Mouse (Mus musculus): ENCODE measurements around the gene Arhgdia. TPM values are rescaled to one million over a fixed set of nuclear protein-coding genes. Genes with fewer than 3 reads are reported as not detected.
"Not testable (repeated sequence)": the region's sequence is repeated elsewhere in the genome, so short reads cannot be mapped to it uniquely, and the experiment has no call there.

The Arhgdia gene
- polyA plus RNA-seq, 1 experiment from 2014 or later: 439 TPM

DNA sequence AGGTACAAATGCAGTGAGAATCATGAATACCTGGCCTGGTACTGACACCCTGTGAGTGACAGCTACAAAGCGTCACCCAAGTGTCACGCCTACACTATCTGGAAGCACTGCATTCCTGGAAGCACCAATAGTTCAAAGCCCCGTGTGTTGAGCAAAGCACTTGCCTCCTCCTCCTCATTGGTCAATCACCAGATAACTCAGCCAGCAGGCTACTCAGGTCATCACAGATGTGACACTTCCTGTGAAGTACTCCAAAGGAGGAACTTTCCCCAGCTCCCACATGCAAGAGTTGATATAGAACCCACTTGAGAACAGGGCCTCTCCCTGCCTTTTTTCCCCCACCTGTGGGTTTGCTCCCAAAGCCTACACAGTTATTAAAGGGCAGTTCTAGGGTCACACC lies 10.3 kb downstream of the Arhgdia start:
- peaks cover 29% of the 10 kb centered on the region for H3K36me3 ChIP-seq (ENCODE audit: control insufficient read depth, insufficient read depth, low read length)
- no peak for ATAC-seq
- H3K4me2 ChIP-seq (ENCODE audit: low read length): peak overlapping the region; percentile 87; the same call in 1 of the 2 replicates
- 93% methylated on average over 3 of the region's 3 CpGs for WGBS
- no peaks in the 10 kb centered on the region for H3K9me3 ChIP-seq (replicated peaks; ENCODE audit: control insufficient read depth, low read length, poor library complexity, severe bottlenecking)
- H3K9ac ChIP-seq (ENCODE audit: low read depth, low read length): no peak overlapping the region
- no peak overlapping the region for H3K4me3 ChIP-seq (ENCODE audit: low read depth, low read length)
- H3K27ac ChIP-seq (ENCODE audit: low read length): no peak overlapping the region
- peaks cover 19% of the 10 kb centered on the region for H3K4me1 ChIP-seq (ENCODE audit: control insufficient read depth, insufficient read depth, low read length)
- H3K27me3 ChIP-seq (ENCODE audit: control insufficient read depth, insufficient read depth, low read depth, low read length): no peaks in the 10 kb centered on the region

DNA sequence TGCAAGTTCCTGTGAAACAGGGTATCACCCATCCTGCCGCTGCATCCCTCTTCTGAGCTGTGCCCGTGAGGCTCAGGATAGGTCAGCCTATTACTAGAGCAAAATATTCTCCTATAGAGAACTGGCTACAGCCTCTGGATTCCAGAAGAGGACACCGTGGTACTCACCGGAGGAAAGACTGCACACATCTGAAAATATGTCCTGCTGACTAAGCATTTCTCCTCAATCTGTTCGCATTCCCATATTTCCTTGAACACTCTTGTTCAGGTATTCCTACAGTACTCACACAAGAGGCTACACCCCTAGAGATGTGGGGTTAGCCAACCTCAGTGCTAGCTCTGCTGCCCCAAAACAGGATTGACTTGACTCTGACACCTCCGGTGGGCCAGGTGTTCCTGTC lies 13.1 kb downstream of the Arhgdia start:
- no peak for ATAC-seq
- Histone ChIP-seq H3K36me3 (ENCODE audit: control insufficient read depth, insufficient read depth, low read length) (peaks cover 37% of the 10 kb centered on the region), H3K27ac (ENCODE audit: low read length) (no peak overlapping the region), H3K27me3 (ENCODE audit: control insufficient read depth, insufficient read depth, low read depth, low read length) (no peaks in the 10 kb centered on the region), H3K9ac (ENCODE audit: low read depth, low read length) (no peak overlapping the region), H3K4me3 (ENCODE audit: low read depth, low read length) (no peak overlapping the region), H3K4me1 (ENCODE audit: control insufficient read depth, insufficient read depth, low read length) (peaks cover 10% of the 10 kb centered on the region), H3K4me2 (ENCODE audit: low read length) (no peak overlapping the region), H3K9me3 (replicated peaks; ENCODE audit: control insufficient read depth, low read length, poor library complexity, severe bottlenecking) (no peaks in the 10 kb centered on the region)
- 97% methylated on average over 6 of the region's 6 CpGs for whole genome bisulfite sequencing

DNA sequence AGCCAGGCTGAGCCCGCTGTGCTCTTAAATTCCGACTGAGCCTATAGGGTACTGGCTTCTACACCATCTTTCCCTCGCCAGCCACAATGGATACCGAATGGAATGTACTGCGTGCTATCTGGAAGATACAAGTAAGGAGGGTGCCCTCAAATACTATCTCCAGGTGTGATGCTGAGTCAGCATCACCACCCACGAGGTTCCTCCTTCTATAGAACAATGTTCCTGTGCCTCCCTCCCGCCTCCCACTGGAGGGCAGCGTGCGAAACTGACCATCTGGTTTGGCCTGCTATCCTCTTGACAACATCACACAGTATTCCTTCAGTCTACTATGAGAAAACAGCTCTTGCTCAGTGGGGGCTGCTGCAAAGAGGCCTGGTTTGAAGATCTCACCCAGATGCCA lies 16.3 kb downstream of the Arhgdia start:
- no peak overlapping the region for H3K4me3 ChIP-seq (ENCODE audit: low read depth, low read length)
- no peak for ATAC-seq
- H3K9me3 ChIP-seq (replicated peaks; ENCODE audit: control insufficient read depth, low read length, poor library complexity, severe bottlenecking): no peaks in the 10 kb centered on the region
- H3K27me3 ChIP-seq (ENCODE audit: control insufficient read depth, insufficient read depth, low read depth, low read length): no peaks in the 10 kb centered on the region
- H3K27ac ChIP-seq (ENCODE audit: low read length): no peak overlapping the region
- H3K36me3 ChIP-seq (ENCODE audit: control insufficient read depth, insufficient read depth, low read length): peaks cover 60% of the 10 kb centered on the region
- H3K4me1 ChIP-seq (ENCODE audit: control insufficient read depth, insufficient read depth, low read length): no peaks in the 10 kb centered on the region
- WGBS: 83% methylated on average over 9 of the region's 9 CpGs
- no peak overlapping the region for H3K9ac ChIP-seq (ENCODE audit: low read depth, low read length)
- H3K4me2 ChIP-seq (ENCODE audit: low read length): no peak overlapping the region

DNA sequence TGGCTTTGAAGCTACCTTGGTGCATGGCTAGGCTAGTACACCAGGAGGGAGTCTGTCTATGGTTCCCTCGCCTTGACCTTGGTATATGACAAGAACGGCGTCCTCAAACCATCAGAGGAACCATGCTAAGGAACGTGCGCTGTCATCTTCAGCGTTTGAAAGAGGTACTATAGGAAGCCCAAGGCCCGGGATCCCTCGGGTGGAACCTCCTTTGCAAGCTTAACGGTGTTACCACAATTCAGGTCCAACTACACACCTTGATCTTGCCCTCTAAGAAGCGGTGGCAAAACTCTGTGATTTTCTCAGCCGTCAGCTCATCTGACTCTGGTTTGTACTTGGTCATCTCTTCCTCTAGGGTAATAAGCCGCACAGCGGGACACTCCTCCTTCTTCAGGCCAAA lies 18.5 kb downstream of the Arhgdia start:
- H3K4me2 ChIP-seq (ENCODE audit: low read length): no peak overlapping the region
- H3K36me3 ChIP-seq (ENCODE audit: control insufficient read depth, insufficient read depth, low read length): peaks cover 51% of the 10 kb centered on the region
- no peak overlapping the region for H3K27ac ChIP-seq (ENCODE audit: low read length)
- no peak for ATAC-seq
- H3K4me1 ChIP-seq (ENCODE audit: control insufficient read depth, insufficient read depth, low read length): no peaks in the 10 kb centered on the region
- 97% methylated on average over 13 of the region's 13 CpGs for WGBS
- H3K9me3 ChIP-seq (replicated peaks; ENCODE audit: control insufficient read depth, low read length, poor library complexity, severe bottlenecking): no peaks in the 10 kb centered on the region
- no peak overlapping the region for H3K9ac ChIP-seq (ENCODE audit: low read depth, low read length)
- H3K27me3 ChIP-seq (ENCODE audit: control insufficient read depth, insufficient read depth, low read depth, low read length): no peaks in the 10 kb centered on the region
- H3K4me3 ChIP-seq (ENCODE audit: low read depth, low read length): no peak overlapping the region

DNA sequence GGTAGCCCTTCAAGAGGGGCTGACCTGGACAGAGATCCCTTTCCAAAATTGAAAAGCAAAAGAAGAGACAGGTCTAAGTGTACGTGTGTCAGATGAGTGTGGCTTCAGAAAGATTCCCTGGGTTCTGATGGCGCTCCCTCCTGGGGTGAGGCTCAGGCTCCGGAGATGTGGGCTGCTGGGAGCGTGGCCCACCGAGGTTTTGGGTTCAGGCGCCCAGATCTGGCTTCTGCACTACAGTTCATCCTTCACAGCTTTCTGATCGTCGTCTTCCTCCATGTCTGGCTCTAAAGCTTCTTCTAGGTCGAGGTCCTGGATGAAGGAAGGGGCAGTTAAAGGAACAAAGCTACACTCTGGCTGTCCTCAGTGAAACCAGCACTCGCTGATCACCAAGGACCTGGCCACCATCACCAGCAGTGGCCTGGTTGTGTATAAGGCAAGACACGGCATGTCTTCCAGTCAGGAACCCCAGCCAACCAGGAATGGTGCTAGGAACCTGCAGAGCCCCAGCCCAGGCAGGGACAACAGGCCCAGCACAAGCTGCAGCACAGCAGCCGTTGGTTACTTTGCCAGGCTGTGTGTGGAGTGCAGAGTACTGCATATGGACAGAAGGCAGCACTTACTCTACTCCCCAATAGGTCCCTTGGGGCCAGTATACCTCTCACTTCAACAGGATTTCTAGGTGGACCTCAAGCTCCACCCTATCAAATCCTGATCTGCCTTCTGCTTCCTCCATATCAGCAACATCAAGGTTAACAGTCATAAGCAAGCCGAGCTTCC lies 20.3 kb downstream of the Arhgdia start:
- Histone ChIP-seq H3K27ac (ENCODE audit: low read length) (no peak overlapping the region), H3K4me3 (ENCODE audit: low read depth, low read length) (no peak overlapping the region), H3K9me3 (replicated peaks; ENCODE audit: control insufficient read depth, low read length, poor library complexity, severe bottlenecking) (no peaks in the 10 kb centered on the region), H3K27me3 (ENCODE audit: control insufficient read depth, insufficient read depth, low read depth, low read length) (no peaks in the 10 kb centered on the region), H3K9ac (ENCODE audit: low read depth, low read length) (no peak overlapping the region), H3K36me3 (ENCODE audit: control insufficient read depth, insufficient read depth, low read length) (peaks cover 40% of the 10 kb centered on the region), H3K4me1 (ENCODE audit: control insufficient read depth, insufficient read depth, low read length) (no peaks in the 10 kb centered on the region), H3K4me2 (ENCODE audit: low read length) (no peak overlapping the region)
- 93% methylated on average over 13 of the region's 13 CpGs for WGBS
- ATAC-seq: no peak

DNA sequence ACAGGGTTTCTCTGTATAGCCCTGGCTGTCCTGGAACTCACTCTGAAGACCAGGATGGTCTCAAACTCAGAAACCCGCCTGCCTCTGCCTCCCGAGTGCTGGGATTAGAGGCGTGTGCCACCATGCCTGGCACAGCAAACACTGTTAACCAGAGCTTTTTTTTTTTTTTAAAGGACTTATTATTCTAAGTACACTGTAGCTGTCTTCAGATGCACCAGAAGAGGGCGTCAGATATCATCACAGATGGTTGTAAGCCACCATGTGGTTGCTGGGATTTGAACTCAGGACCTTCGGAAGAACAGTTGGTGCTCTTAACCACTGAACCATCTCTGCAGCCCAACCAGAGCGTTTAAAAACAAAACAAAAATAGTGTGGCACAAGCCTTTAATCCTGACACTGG lies 22.6 kb downstream of the Arhgdia start:
- WGBS: 92% methylated on average over 6 of the region's 6 CpGs
- peaks cover 36% of the 10 kb centered on the region for H3K36me3 ChIP-seq (ENCODE audit: control insufficient read depth, insufficient read depth, low read length)
- not testable (repeated sequence) for H3K4me1 ChIP-seq (ENCODE audit: control insufficient read depth, insufficient read depth, low read length)

DNA sequence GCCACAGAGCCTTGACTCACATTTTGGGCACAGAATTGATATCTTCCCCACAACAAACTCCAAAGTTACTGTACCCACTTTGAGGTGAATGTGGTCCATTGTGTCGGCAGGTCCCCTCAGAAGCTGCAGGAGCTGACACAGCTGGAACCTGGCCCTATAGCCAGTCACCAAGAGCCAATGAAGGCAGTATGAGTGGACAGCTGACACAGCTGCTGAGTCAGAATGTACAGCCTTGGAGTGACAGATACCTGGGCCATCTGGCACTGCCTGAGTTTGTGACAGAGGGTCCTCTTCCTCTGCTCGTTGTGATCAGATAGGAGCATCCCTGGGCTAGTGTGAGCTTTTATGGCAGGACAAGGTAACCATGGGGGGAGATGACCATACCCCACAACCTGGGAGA lies 26.2 kb downstream of the Arhgdia start:
- ATAC-seq: no peak

More for the DNA sequence above, 22.6 kb downstream of the Arhgdia start:
- not testable (repeated sequence) for H3K4me2 ChIP-seq (ENCODE audit: low read length); H3K9me3 ChIP-seq (replicated peaks; ENCODE audit: control insufficient read depth, low read length, poor library complexity, severe bottlenecking); ATAC-seq; H3K4me3 ChIP-seq (ENCODE audit: low read depth, low read length); H3K27me3 ChIP-seq (ENCODE audit: control insufficient read depth, insufficient read depth, low read depth, low read length); H3K27ac ChIP-seq (ENCODE audit: low read length); H3K9ac ChIP-seq (ENCODE audit: low read depth, low read length)

DNA sequence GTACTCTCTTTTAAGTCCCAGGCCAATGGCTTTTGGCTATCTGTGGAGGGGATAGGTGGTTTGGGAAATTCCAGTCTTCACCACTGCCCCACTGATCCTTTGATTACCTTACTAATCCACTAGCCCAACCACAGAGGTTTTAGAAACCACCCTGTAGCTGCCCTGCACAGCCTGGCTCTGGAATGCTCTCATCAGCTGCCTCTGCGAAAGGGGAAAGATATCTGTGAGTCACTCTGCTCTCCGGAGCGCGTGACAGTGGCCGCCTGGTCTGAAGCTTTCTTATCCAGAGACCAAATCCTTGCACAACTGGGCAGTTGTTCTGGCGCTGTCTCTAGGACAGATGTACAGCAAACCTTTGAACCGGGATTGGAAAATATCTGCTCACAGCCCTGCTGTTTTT lies 26.6 kb downstream of the Arhgdia start:
- Histone ChIP-seq H3K27ac (ENCODE audit: low read length) (no peak overlapping the region), H3K9ac (ENCODE audit: low read depth, low read length) (no peak overlapping the region), H3K9me3 (replicated peaks; ENCODE audit: control insufficient read depth, low read length, poor library complexity, severe bottlenecking) (no peaks in the 10 kb centered on the region), H3K27me3 (ENCODE audit: control insufficient read depth, insufficient read depth, low read depth, low read length) (no peaks in the 10 kb centered on the region), H3K4me1 (ENCODE audit: control insufficient read depth, insufficient read depth, low read length) (peaks cover 6% of the 10 kb centered on the region; the same call in 1 of the 2 replicates), H3K4me3 (ENCODE audit: low read depth, low read length) (no peak overlapping the region), H3K36me3 (ENCODE audit: control insufficient read depth, insufficient read depth, low read length) (no peaks in the 10 kb centered on the region), H3K4me2 (ENCODE audit: low read length) (no peak overlapping the region)
- no peak for ATAC-seq
- WGBS: 80% methylated on average over 7 of the region's 7 CpGs

More for the DNA sequence above, 26.2 kb downstream of the Arhgdia start:
- H3K4me1 ChIP-seq (ENCODE audit: control insufficient read depth, insufficient read depth, low read length): peaks cover 2% of the 10 kb centered on the region; the same call in 1 of the 2 replicates
- H3K9me3 ChIP-seq (replicated peaks; ENCODE audit: control insufficient read depth, low read length, poor library complexity, severe bottlenecking): no peaks in the 10 kb centered on the region
- no peaks in the 10 kb centered on the region for H3K27me3 ChIP-seq (ENCODE audit: control insufficient read depth, insufficient read depth, low read depth, low read length)
- no peak overlapping the region for H3K4me3 ChIP-seq (ENCODE audit: low read depth, low read length)
- no peak overlapping the region for H3K4me2 ChIP-seq (ENCODE audit: low read length)
- no peak overlapping the region for H3K9ac ChIP-seq (ENCODE audit: low read depth, low read length)
- H3K27ac ChIP-seq (ENCODE audit: low read length): no peak overlapping the region
- WGBS: 79% methylated on average over 2 of the region's 2 CpGs
- peaks cover 4% of the 10 kb centered on the region for H3K36me3 ChIP-seq (ENCODE audit: control insufficient read depth, insufficient read depth, low read length)

DNA sequence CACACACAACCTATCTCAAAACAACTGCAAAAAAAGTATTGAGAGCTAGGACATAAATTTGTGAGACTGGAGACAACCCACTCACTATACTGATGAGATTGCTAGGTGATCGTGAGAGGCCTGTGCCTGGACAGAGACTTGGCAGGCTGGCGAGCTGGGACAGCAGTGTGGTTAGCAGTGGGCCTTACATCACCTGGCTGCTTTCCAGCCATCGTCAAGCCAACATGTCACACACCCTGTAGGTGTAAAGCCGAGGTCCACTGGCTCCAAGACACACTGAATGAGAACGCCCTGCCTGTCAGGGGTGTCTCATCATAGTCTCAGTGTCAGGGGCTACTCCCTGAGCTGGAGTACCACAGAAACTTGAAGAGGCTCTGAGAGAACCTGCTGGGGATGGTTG lies 28.7 kb downstream of the Arhgdia start:
- H3K27me3 ChIP-seq (ENCODE audit: control insufficient read depth, insufficient read depth, low read depth, low read length): no peaks in the 10 kb centered on the region
- H3K27ac ChIP-seq (ENCODE audit: low read length): no peak overlapping the region
- peaks cover 19% of the 10 kb centered on the region for H3K4me1 ChIP-seq (ENCODE audit: control insufficient read depth, insufficient read depth, low read length)
- ATAC-seq: no peak
- H3K4me2 ChIP-seq (ENCODE audit: low read length): no peak overlapping the region
- H3K4me3 ChIP-seq (ENCODE audit: low read depth, low read length): no peak overlapping the region
- no peak overlapping the region for H3K9ac ChIP-seq (ENCODE audit: low read depth, low read length)
- no peaks in the 10 kb centered on the region for H3K9me3 ChIP-seq (replicated peaks; ENCODE audit: control insufficient read depth, low read length, poor library complexity, severe bottlenecking)
- WGBS: 75% methylated on average over 5 of the region's 5 CpGs
- no peaks in the 10 kb centered on the region for H3K36me3 ChIP-seq (ENCODE audit: control insufficient read depth, insufficient read depth, low read length)
